27 mouse cellular contexts compared by ENCODE assay signal in the genomic region with DNA sequence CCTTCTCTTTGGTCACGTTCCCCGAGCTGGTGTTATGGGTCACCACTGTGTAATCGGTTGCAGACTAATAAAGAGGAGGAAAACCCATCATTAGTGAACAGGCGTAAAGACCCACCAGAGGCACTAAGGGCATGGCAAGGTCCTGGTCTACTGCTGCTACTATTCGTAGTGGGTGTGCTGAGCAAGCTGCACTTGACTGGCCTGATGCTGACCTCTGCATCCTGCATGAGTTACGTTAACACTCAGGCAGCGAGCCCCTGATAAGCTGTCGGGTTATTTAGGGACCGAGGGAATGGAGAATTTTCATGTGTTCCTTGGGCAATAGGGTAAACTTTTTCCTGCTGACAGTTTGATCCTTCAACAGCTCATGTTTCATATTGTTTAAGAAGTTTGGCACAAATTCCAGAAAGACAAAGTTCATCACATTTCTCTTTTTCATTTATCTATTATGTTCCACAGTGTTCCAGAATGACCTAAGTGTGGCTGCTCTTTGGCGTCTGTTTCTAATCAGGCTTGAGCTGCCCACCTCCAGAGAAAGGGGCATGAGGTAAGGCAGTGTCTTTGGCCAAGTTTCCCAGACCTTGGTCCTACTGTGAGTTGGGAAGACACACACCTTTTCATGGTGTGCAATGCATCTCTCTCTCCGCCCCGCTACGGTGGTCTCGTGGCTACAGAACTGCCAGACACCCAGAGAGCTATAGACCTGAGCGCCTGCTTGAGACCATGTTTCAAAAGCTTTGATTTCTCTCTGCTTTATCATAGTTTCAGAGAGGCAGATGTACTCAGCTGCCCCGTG. TPM values are rescaled to one million over a fixed set of nuclear protein-coding genes. Genes with fewer than 3 reads are reported as not detected.
DNase-seq lines count a peak whose midpoint lies in the region; ATAC-seq and TF ChIP-seq lines count a peak whose summit lies in the region.
"Had no signal": no experiment of that assay in that cellular context is flagged by ENCODE, and none has a peak within 500 bp of the region (broad histone marks: within the 10 kb centered on the region; RNA-seq: fewer than 3 reads in every experiment).

No protein-coding gene starts in this region.

- intact Hi-C loops in heart, postnatal 25 days (cut with DNase I), result no loop called here

- WGBS in heart, embryonic 13.5 days, result 43% methylated on average over 16 of the region's 16 CpGs
- WGBS in lung, embryonic 14.5 days, result 49% methylated on average over 16 of the region's 16 CpGs
- WGBS in midbrain, embryonic 11.5 days, result 82% methylated on average over 16 of the region's 16 CpGs
- 88% methylated on average over 16 of the region's 16 CpGs for WGBS in midbrain, embryonic 13.5 days

- 0 out of 2 replicates have a peak overlapping the region, but pooled peaks have one; percentile 18 for H3K4me2 ChIP-seq in heart, embryonic 13.5 days
- no peak overlapping the region for H3K4me2 ChIP-seq in lung, embryonic 14.5 days
- H3K4me2 ChIP-seq in midbrain, embryonic 11.5 days, result no peak overlapping the region
- H3K4me2 ChIP-seq in midbrain, embryonic 13.5 days (replicated peaks), result no peak overlapping the region
- H3K4me2 ChIP-seq: embryonic facial prominence, embryonic 15.5 days; forebrain, embryonic 15.5 days; hindbrain, embryonic 13.5 days; neural tube, embryonic 13.5 days had no signal

- DNase-seq in heart, postnatal 25 days (ENCODE audit: low spot score), result no peak
- peak; percentile 47 for DNase-seq in lung, embryonic 14.5 days
- no peak for DNase-seq in lung, postnatal 36 days
- peak; percentile 72 for DNase-seq in midbrain, embryonic 11.5 days (ENCODE audit: low spot score, missing footprints)
- no peak for DNase-seq in kidney, postnatal 10 days
- DNase-seq: adrenal gland, postnatal 10 days; B cell, adult 2 months; cerebellum, adult 18-20 months; cerebellum, postnatal 14 days; gastrocnemius, postnatal 10 days; kidney, adult 11 months; retina, postnatal 1 day; right cerebral cortex, postnatal 25 days; spleen, adult 18-20 months had no signal

- peaks cover 22% of the 10 kb centered on the region for H3K4me1 ChIP-seq in heart, embryonic 13.5 days
- 0 out of 2 replicates have a peak, but pooled peaks cover 4% of the 10 kb centered on the region for H3K4me1 ChIP-seq in lung, embryonic 14.5 days (ENCODE audit: insufficient read depth)
- H3K4me1 ChIP-seq in midbrain, embryonic 11.5 days (ENCODE audit: control insufficient read depth, insufficient read depth, low read length), result no peaks in the 10 kb centered on the region
- peaks cover 5% of the 10 kb centered on the region; the same call in 1 of the 2 replicates for H3K4me1 ChIP-seq in midbrain, embryonic 13.5 days (replicated peaks)
- H3K4me1 ChIP-seq: embryonic facial prominence, embryonic 15.5 days had no signal

- H3K4me3 ChIP-seq in heart, embryonic 13.5 days, result no peak overlapping the region
- H3K4me3 ChIP-seq in lung, embryonic 14.5 days (ENCODE audit: low read depth, low read length), result no peak overlapping the region
- no peak overlapping the region for H3K4me3 ChIP-seq in midbrain, embryonic 11.5 days (ENCODE audit: low read depth, low read length)
- H3K4me3 ChIP-seq in midbrain, embryonic 13.5 days (replicated peaks), result no peak overlapping the region
- H3K4me3 ChIP-seq: embryonic facial prominence, embryonic 15.5 days; forebrain, embryonic 15.5 days; heart, embryonic 10.5 days; hindbrain, embryonic 13.5 days; left cerebral cortex, adult 2 months; myocyte; neural tube, embryonic 13.5 days had no signal

- H3K27ac ChIP-seq in heart, embryonic 13.5 days (replicated peaks), result no peak overlapping the region
- no peak overlapping the region for H3K27ac ChIP-seq in lung, embryonic 14.5 days (ENCODE audit: low read depth)
- H3K27ac ChIP-seq in midbrain, embryonic 11.5 days (ENCODE audit: low read depth, low read length), result no peak overlapping the region
- H3K27ac ChIP-seq in midbrain, embryonic 13.5 days, result no peak overlapping the region
- H3K27ac ChIP-seq: embryonic facial prominence, embryonic 15.5 days; forebrain, embryonic 15.5 days; heart, embryonic 10.5 days; hindbrain, embryonic 13.5 days; kidney, postnatal 0 days; left cerebral cortex, adult 2 months; neural tube, embryonic 13.5 days had no signal

- TF ChIP-seq CTCF in lung, embryonic 14.5 days (IDR thresholded peaks at IDR 0.05; ENCODE audit: low read depth), result no peak

- H3K9ac ChIP-seq in heart, embryonic 13.5 days, result no peak overlapping the region
- H3K9ac ChIP-seq in lung, embryonic 14.5 days, result no peak overlapping the region
- H3K9ac ChIP-seq in midbrain, embryonic 11.5 days (ENCODE audit: low read length), result no peak overlapping the region
- H3K9ac ChIP-seq in midbrain, embryonic 13.5 days (replicated peaks), result no peak overlapping the region
- H3K9ac ChIP-seq: embryonic facial prominence, embryonic 15.5 days; forebrain, embryonic 15.5 days; hindbrain, embryonic 13.5 days; neural tube, embryonic 13.5 days had no signal

- H3K9me3 ChIP-seq in heart, embryonic 13.5 days, result no peaks in the 10 kb centered on the region
- no peaks in the 10 kb centered on the region for H3K9me3 ChIP-seq in lung, embryonic 14.5 days (ENCODE audit: low read depth, low read length)
- H3K9me3 ChIP-seq in midbrain, embryonic 11.5 days (ENCODE audit: control insufficient read depth, low read length), result no peaks in the 10 kb centered on the region
- H3K9me3 ChIP-seq in midbrain, embryonic 13.5 days, result no peaks in the 10 kb centered on the region
- H3K9me3 ChIP-seq: embryonic facial prominence, embryonic 15.5 days; forebrain, embryonic 15.5 days; G1E; heart, embryonic 10.5 days; hindbrain, embryonic 13.5 days; neural tube, embryonic 13.5 days had no signal

- ATAC-seq in heart, embryonic 13.5 days (ENCODE audit: extremely low read depth, insufficient number of reproducible peaks, low FRiP score, low TSS enrichment), result no peak
- peak; percentile 35; the same call in 1 of the 2 replicates for ATAC-seq in lung, embryonic 14.5 days (ENCODE audit: insufficient read depth)
- no peak for ATAC-seq in midbrain, embryonic 11.5 days (ENCODE audit: low FRiP score)
- no peak for ATAC-seq in midbrain, embryonic 13.5 days
- ATAC-seq: forebrain, embryonic 15.5 days; midbrain, embryonic 16.5 days had no signal

- peaks cover 11% of the 10 kb centered on the region for H3K27me3 ChIP-seq in heart, embryonic 13.5 days (replicated peaks)
- H3K27me3 ChIP-seq in lung, embryonic 14.5 days (ENCODE audit: insufficient read depth, low read length), result no peaks in the 10 kb centered on the region
- no peaks in the 10 kb centered on the region for H3K27me3 ChIP-seq in midbrain, embryonic 11.5 days (ENCODE audit: control insufficient read depth, insufficient read depth, low read length)
- H3K27me3 ChIP-seq in midbrain, embryonic 13.5 days, result no peaks in the 10 kb centered on the region
- H3K27me3 ChIP-seq: CH12.LX; embryonic facial prominence, embryonic 15.5 days; forebrain, embryonic 15.5 days; hindbrain, embryonic 13.5 days; neural tube, embryonic 13.5 days had no signal

- H3K36me3 ChIP-seq in heart, embryonic 13.5 days, result no peaks in the 10 kb centered on the region; the same call in 1 of the 2 replicates
- peaks cover 12% of the 10 kb centered on the region; the same call in 1 of the 2 replicates for H3K36me3 ChIP-seq in lung, embryonic 14.5 days (ENCODE audit: insufficient read depth)
- H3K36me3 ChIP-seq in midbrain, embryonic 11.5 days (ENCODE audit: control insufficient read depth, insufficient read depth, low read length), result no peaks in the 10 kb centered on the region
- peaks cover 17% of the 10 kb centered on the region for H3K36me3 ChIP-seq in midbrain, embryonic 13.5 days
- H3K36me3 ChIP-seq: forebrain, embryonic 15.5 days; heart, embryonic 10.5 days had no signal

RNA-seq across cellular contexts. Expression of a gene that starts 13.7 kb away (rescaled TPM):
- 7.8 and 8.1 TPM in 2 replicates for polyA plus RNA-seq in heart, embryonic 13.5 days (2015; fragmentation: Nextera tagmentation; extraction: Ambion mirVana)
- 1 to 10 TPM; 1.7 TPM for total RNA-seq in heart, postnatal 25 days (2021)
- 23.9 and 24.6 TPM in 2 replicates for polyA plus RNA-seq in lung, embryonic 14.5 days (2014; fragmentation: Nextera tagmentation; extraction: Ambion mirVana)
- polyA plus RNA-seq in midbrain, embryonic 11.5 days (2014; fragmentation: Nextera tagmentation; extraction: Ambion mirVana), result 20.2 and 21.0 TPM in 2 replicates
- 32.9 and 33.1 TPM in 2 replicates for polyA plus RNA-seq in midbrain, embryonic 13.5 days (2015; fragmentation: Nextera tagmentation; extraction: Ambion mirVana)

Comparison
In these comparisons a context has a peak if more than half of its experiments do, and no peak if none do; other contexts are left out.
1. DNase-seq: peak in lung, embryonic 14.5 days (single experiment) and midbrain, embryonic 11.5 days (single experiment); none in heart, postnatal 25 days (single experiment), lung, postnatal 36 days (single experiment) and kidney, postnatal 10 days (single experiment).